Comparison of ENCODE assay signal across 8 mouse cellular contexts in genomic region chr10:83042613-83043477, GRCm38 (mm10). TPM values are rescaled to one million over a fixed set of nuclear protein-coding genes. Genes with fewer than 3 reads are reported as not detected.
DNase-seq lines count a peak whose midpoint lies in the region; ATAC-seq and TF ChIP-seq lines count a peak whose summit lies in the region.

No protein-coding gene starts in this region.

- no peaks in the 10 kb centered on the region for H3K36me3 ChIP-seq in heart, postnatal 0 days (replicated peaks; ENCODE audit: control insufficient read depth, insufficient read depth, low read length)
- H3K36me3 ChIP-seq in midbrain, embryonic 15.5 days (replicated peaks) = no peaks in the 10 kb centered on the region

- peak; percentile 59 for DNase-seq in testis, postnatal 10 days (ENCODE audit: low spot score)
- DNase-seq in testis, postnatal 14 days (ENCODE audit: low spot score) = no peak
- peak; percentile 41 for DNase-seq in heart, postnatal 0 days (ENCODE audit: low spot score)
- DNase-seq in kidney, postnatal 10 days = peak; percentile 71
- DNase-seq in cerebellum, adult 11 months = no peak
- DNase-seq in thymus, postnatal 14 days = no peak
- DNase-seq in left cerebral cortex, adult 11 months (ENCODE audit: low spot score) = no peak

- 0 out of 2 replicates have a peak, but pooled peaks have one; percentile 17 for TF ChIP-seq EP300 in heart, postnatal 0 days (IDR thresholded peaks at IDR 0.05; ENCODE audit: low read depth)

- peak overlapping the region; percentile 81 for H3K27ac ChIP-seq in heart, postnatal 0 days (ENCODE audit: low read depth)
- peak overlapping the region; percentile 53; the same call in 1 of the 2 replicates for H3K27ac ChIP-seq in midbrain, embryonic 15.5 days

- H3K4me1 ChIP-seq in heart, postnatal 0 days (ENCODE audit: control insufficient read depth, insufficient read depth) = peaks cover 17% of the 10 kb centered on the region
- peaks cover 16% of the 10 kb centered on the region for H3K4me1 ChIP-seq in midbrain, embryonic 15.5 days

- peak; percentile 76 for ATAC-seq in heart, postnatal 0 days (ENCODE audit: insufficient read depth, low read depth)
- peak; percentile 66 for ATAC-seq in midbrain, embryonic 15.5 days (replicated peaks)

- no peaks in the 10 kb centered on the region for H3K9me3 ChIP-seq in heart, postnatal 0 days (replicated peaks; ENCODE audit: control insufficient read depth, low read length)
- H3K9me3 ChIP-seq in midbrain, embryonic 15.5 days = no peaks in the 10 kb centered on the region

- no peaks in the 10 kb centered on the region for H3K27me3 ChIP-seq in heart, postnatal 0 days (ENCODE audit: control insufficient read depth, insufficient read depth, low read length)
- H3K27me3 ChIP-seq in midbrain, embryonic 15.5 days (replicated peaks) = no peaks in the 10 kb centered on the region

- no peak for TF ChIP-seq CTCF in heart, postnatal 0 days (IDR thresholded peaks at IDR 0.05; ENCODE audit: low read depth)

- H3K9ac ChIP-seq in heart, postnatal 0 days (replicated peaks; ENCODE audit: low read depth, low read length) = peak overlapping the region; percentile 32; the same call in 1 of the 2 replicates
- H3K9ac ChIP-seq in midbrain, embryonic 15.5 days = no peak overlapping the region

- H3K4me2 ChIP-seq in heart, postnatal 0 days (ENCODE audit: low read depth, low read length) = no peak overlapping the region
- no peak overlapping the region for H3K4me2 ChIP-seq in midbrain, embryonic 15.5 days

- WGBS in heart, postnatal 0 days = 43% methylated on average over 10 of the region's 10 CpGs
- 22% methylated on average over 10 of the region's 10 CpGs for WGBS in midbrain, embryonic 15.5 days

- H3K4me3 ChIP-seq in heart, postnatal 0 days (ENCODE audit: low read depth, low read length) = no peak overlapping the region
- no peak overlapping the region for H3K4me3 ChIP-seq in midbrain, embryonic 15.5 days

RNA-seq across cellular contexts. Expression of gene Chst11, which starts 57.5 kb away (rescaled TPM):
- 6.6 and 8.9 TPM in 2 replicates for total RNA-seq in heart, postnatal 0 days (2014; rRNA removed; ENCODE audit: low replicate concordance)
- polyA plus RNA-seq in heart, postnatal 0 days (2015; fragmentation: Nextera tagmentation; extraction: Ambion mirVana) = 0.57 and 0.70 TPM in 2 replicates
- 3.8 and 4.1 TPM in 2 replicates for polyA plus RNA-seq in midbrain, embryonic 15.5 days (2015; fragmentation: Nextera tagmentation; extraction: Ambion mirVana)

Comparison
In these comparisons a context has a peak if more than half of its experiments do, and no peak if none do; other contexts are left out.
1. DNase-seq: peak in testis, postnatal 10 days (single experiment), heart, postnatal 0 days (single experiment) and kidney, postnatal 10 days (single experiment); none in testis, postnatal 14 days (single experiment), cerebellum, adult 11 months (single experiment), thymus, postnatal 14 days (single experiment) and left cerebral cortex, adult 11 months (single experiment).